Mouse (Mus musculus) hindbrain, embryonic 15.5 days (tissue): ENCODE measurements around the gene Gm21987. TPM values are rescaled to one million over a fixed set of nuclear protein-coding genes. Genes with fewer than 3 reads are reported as not detected.

Source experiments
- ATAC-seq: fragments of 200-750 bp; cut with Nextera tagmentation; 2 replicates; pipeline ENCODE4 v1.8.0; 2017; ENCODE audit warnings: low read depth, moderate number of reproducible peaks, moderate TSS enrichment; ENCODE audit not compliant: low FRiP score
- H3K27ac ChIP-seq: fragments of 300-500 bp; sonication (generic); replicated peaks from 2 replicates; pipeline ENCODE4 v1.5.1; 2015; ENCODE audit warnings: mild to moderate bottlenecking, inconsistent platforms
- H3K27me3 ChIP-seq: fragments of 300-500 bp; sonication (generic); 2 replicates; pipeline ENCODE4 v1.6.1; 2015; ENCODE audit warnings: control low read depth, inconsistent platforms
- H3K36me3 ChIP-seq: fragments of 300-500 bp; sonication (generic); 2 replicates; pipeline ENCODE4 v1.6.1; 2015; ENCODE audit warnings: control low read depth, inconsistent platforms
- H3K4me1 ChIP-seq: fragments of 300-500 bp; sonication (generic); replicated peaks from 2 replicates; pipeline ENCODE4 v1.6.1; 2015; ENCODE audit warnings: control low read depth, inconsistent platforms
- H3K4me2 ChIP-seq: fragments of 300-500 bp; sonication (generic); 2 replicates; pipeline ENCODE4 v1.6.1; 2015; ENCODE audit warnings: moderate library complexity, mild to moderate bottlenecking, inconsistent platforms
- H3K4me3 ChIP-seq: fragments of 300-500 bp; sonication (generic); 2 replicates; pipeline ENCODE4 v1.5.1; 2015; ENCODE audit warnings: mild to moderate bottlenecking, inconsistent platforms
- H3K9ac ChIP-seq: fragments of 300-500 bp; sonication (generic); 2 replicates; pipeline ENCODE4 v1.6.1; 2015; ENCODE audit warnings: inconsistent platforms
- H3K9me3 ChIP-seq: fragments of 300-500 bp; sonication (generic); 2 replicates; pipeline ENCODE4 v1.6.1; 2016; ENCODE audit warnings: control low read depth, inconsistent platforms
- WGBS: fragments of 180-500 bp; shearing (Covaris S2); methylation state at CpG from one replicate; pipeline ENCODE4 v1.1.7; 2015; 5-methylcytosine and 5-hydroxymethylcytosine counted together
- polyA plus RNA-seq: library from polyadenylated mRNA; unstranded; fragments of >200 nt; fragmentation: Nextera tagmentation; extraction: Ambion mirVana; gene quantifications from 2 replicates; pipeline ENCODE4 v1.2.1, GENCODE M21; 2015

The Gm21987 gene
- polyA plus RNA-seq: not detected in 2 replicates

DNA sequence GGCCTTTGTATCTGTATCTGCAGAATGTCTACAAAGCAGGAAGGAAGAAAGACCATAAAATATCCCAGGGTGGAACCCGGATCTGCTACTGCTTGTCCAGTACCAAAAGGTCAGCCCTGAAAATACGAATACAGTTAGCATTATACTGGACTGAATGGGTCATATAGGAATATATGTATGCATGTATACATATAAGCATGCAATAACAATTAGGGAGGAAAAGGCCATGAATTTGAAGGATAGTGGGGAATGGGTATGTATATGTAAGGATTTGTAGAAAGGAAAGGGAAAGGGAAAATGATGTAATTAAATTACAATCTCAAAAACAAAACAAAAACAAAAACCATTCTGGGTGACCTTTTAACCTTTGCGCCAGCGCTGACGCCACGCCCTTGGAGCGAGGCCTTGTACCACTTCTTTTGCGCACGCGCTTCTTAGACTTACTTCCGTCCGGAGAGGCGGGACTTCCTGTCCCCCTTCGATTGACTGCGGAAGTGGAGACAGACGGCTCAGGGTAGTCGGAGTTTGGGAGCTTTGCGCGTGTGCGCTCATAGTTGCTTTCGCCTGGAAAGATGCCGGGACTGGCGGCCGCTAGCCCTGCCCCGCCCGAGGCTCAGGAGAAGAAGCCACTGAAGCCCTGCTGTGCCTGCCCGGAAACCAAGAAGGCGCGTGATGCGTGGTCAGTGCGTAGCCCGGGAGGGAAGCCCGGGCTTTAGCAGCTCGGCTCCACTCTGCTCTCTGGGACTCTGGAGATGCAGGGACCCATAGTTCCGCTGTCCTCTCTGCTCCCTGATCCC is at the start of gene Gm21987, which contains the start of gene Cox17:
Gm21987 (plus strand) TSS at position 512 of the 797 bp plus-strand sequence.
Cox17 (plus strand) TSS at position 463 of the 797 bp plus-strand sequence.
- ATAC-seq: peak; percentile 98
- H3K9ac ChIP-seq: peak within 1 kb of the TSS; percentile 64
- H3K9me3 ChIP-seq: no peaks in the 10 kb centered on the region
- H3K27ac ChIP-seq: peak within 1 kb of the TSS; percentile 83
- WGBS: 2% methylated on average over 35 of the region's 35 CpGs
- H3K4me1 ChIP-seq: peaks cover 16% of the 10 kb centered on the region
- no peaks in the 10 kb centered on the region for H3K27me3 ChIP-seq
- peak within 1 kb of the TSS; percentile 66 for H3K4me2 ChIP-seq
- peak within 1 kb of the TSS; percentile 57 for H3K4me3 ChIP-seq
- H3K36me3 ChIP-seq: peaks cover 22% of the 10 kb centered on the region

DNA sequence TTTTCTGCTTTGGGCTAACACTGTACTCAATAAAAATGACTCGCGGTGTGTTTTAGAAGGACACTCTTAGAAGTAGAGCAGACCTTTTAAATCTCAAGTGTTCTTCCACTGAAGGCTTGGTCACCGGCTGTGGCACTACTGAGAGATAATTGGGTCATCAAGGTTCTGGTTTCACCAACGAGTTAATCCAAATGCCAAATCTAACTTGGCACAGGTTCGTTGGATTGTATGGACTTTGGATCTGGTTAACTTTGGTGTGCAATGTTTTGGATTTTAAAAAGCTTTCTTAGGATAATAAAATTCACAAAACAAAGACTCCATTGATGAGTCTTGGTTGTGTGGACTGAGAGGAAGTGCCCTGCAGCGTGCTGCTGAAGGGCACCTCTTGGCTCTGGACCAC is 48.4 kb upstream of the Gm21987 start:
- no peaks in the 10 kb centered on the region for H3K9me3 ChIP-seq
- no peaks in the 10 kb centered on the region for H3K4me1 ChIP-seq
- no peak overlapping the region for H3K9ac ChIP-seq
- no peak overlapping the region for H3K27ac ChIP-seq
- no peaks in the 10 kb centered on the region for H3K36me3 ChIP-seq
- no peak overlapping the region for H3K4me3 ChIP-seq
- H3K27me3 ChIP-seq: no peaks in the 10 kb centered on the region
- ATAC-seq: no peak
- H3K4me2 ChIP-seq: no peak overlapping the region
- 89% methylated on average over 6 of the region's 6 CpGs for WGBS

DNA sequence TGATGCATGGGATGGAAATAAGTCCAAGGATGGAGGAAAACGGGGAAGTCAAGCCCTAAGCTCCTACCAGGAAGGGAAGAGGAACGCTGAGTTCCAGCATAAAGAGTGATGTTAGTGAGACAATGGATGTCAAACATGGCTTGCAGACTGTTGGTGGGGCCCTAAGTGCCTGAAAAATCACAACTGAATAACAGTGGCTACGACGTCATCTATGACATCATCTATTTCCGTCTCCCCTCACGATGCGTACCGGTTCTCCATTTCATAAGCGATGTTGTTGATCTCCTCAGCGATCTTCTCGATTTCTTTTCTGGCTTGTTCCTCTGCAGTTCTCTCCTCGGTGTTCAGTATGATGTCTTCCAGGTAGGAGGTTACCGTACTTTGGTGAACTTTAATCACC is 44.5 kb upstream of the Gm21987 start:
- Histone ChIP-seq H3K36me3 (no peaks in the 10 kb centered on the region), H3K4me3 (no peak overlapping the region), H3K9ac (no peak overlapping the region), H3K4me2 (no peak overlapping the region), H3K27ac (no peak overlapping the region), H3K27me3 (no peaks in the 10 kb centered on the region), H3K9me3 (no peaks in the 10 kb centered on the region), H3K4me1 (no peaks in the 10 kb centered on the region)
- 92% methylated on average over 13 of the region's 13 CpGs for WGBS
- ATAC-seq: no peak

DNA sequence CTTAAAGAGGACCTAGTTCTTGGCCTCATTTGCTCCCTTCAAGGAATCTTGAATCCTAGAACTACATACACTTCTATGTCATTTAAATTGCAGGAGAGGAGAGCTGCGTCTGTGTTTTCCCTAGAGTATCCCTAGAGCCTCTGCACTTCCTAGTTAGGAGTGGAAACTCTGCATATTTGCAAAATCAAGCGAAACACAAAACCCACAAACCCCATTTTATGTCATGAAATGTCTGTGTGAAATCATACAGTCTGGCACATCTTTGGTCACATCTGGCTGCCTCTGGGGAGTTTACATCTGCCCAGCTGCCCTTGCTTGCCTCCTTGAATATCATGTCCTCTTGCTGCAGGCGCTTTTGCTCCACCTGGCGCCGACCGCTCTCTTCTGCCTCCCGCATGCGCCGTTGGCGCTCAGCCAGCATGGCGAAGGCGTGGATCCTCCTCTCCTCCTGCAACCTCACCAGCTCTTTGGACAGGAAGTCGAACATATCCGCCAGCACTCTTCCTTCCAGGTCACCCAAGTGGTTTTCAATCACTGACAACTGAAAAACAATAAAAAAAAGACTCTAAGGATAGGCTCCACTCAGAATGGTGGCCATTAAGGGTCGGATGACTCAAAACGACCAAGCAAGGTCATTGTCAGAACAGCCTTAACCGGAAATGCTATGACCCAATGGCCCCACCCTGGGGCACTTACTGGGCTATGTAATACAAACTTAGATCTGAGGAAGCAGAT is 42.2 kb upstream of the Gm21987 start:
- ATAC-seq: no peak
- no peak overlapping the region for H3K9ac ChIP-seq
- no peak overlapping the region for H3K4me2 ChIP-seq
- no peaks in the 10 kb centered on the region for H3K9me3 ChIP-seq
- H3K27me3 ChIP-seq: no peaks in the 10 kb centered on the region
- WGBS: 84% methylated on average over 17 of the region's 17 CpGs
- H3K4me3 ChIP-seq: no peak overlapping the region
- no peaks in the 10 kb centered on the region for H3K36me3 ChIP-seq
- no peaks in the 10 kb centered on the region for H3K4me1 ChIP-seq
- H3K27ac ChIP-seq: no peak overlapping the region

DNA sequence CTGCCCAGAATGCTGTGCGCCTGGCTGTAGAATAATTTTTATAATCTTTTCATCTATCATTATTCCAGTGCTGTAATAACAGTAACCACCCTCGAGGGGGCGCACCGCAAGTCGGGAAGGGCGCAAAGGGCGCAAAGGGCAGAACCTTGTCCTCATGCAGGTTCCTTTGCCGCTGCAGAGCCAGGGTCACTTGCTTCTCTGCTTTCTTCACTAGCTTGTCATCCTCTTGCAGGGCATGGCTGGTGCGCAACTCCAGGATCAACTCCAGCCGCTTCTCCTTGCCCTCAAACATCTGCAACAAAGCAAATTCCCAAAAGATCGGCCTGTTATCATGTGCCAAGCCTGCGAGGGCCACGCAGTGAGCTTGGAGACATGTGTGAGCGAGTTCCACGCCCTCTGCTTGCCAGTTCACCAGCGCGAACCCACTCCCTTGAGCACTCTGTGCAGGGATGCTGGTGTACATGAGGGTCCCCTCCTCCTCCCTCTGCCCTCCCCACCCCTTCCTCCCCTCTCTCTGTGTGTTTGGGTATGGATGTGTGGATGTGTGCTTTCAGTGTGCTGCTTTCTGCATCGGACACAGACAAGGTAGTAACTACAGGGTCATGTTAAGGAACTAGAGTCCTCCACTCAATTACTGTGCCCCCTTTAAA is 40.1 kb upstream of the Gm21987 start:
- Histone ChIP-seq H3K4me3 (no peak overlapping the region), H3K27me3 (no peaks in the 10 kb centered on the region), H3K4me1 (no peaks in the 10 kb centered on the region), H3K9me3 (no peaks in the 10 kb centered on the region), H3K9ac (no peak overlapping the region), H3K36me3 (no peaks in the 10 kb centered on the region), H3K4me2 (no peak overlapping the region), H3K27ac (no peak overlapping the region)
- ATAC-seq: no peak
- WGBS: 47% methylated on average over 18 of the region's 18 CpGs

DNA sequence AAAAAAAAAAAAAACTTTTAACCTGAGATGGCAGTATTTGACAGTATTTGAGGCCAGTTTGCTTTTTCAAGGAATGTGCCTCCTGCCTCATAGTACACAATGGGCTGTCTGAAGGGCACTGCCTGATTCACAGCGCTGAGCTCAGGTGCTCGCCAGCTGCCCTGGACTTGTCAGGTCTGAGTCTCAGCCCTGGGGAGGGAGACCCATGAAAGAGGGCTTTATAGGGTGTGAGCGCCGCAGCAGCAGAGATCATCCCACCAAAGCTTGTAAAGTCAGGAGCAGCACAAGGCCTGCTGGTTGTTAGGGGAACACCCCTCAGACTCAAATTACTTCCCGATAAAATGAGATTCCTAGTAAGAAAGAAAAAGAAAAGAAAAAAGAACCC is 39.6 kb upstream of the Gm21987 start:
- Histone ChIP-seq H3K9me3 (no peaks in the 10 kb centered on the region), H3K36me3 (no peaks in the 10 kb centered on the region), H3K9ac (no peak overlapping the region), H3K27me3 (no peaks in the 10 kb centered on the region), H3K4me3 (no peak overlapping the region), H3K27ac (no peak overlapping the region), H3K4me2 (no peak overlapping the region), H3K4me1 (no peaks in the 10 kb centered on the region)
- 39% methylated on average over 5 of the region's 5 CpGs for WGBS
- no peak for ATAC-seq

DNA sequence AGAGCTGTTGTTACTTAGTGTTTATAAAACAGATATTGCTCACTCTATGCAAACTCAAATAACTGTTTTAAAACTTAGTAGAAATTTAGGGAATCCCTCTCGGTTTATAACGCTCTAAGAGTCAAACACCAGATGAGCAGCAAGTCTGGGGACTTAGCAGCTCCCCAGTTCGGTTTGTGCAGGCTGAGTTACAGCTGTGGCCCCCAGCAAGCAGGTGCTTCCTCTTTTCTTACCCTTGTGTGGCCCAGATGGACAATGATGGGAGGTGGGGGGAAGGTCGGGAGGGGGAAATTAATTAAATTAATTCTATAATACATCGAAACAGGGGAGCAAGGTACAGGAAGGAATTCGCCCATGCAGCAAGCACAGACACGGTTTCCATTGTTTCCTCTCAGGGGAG is 39.2 kb upstream of the Gm21987 start:
- no peaks in the 10 kb centered on the region for H3K27me3 ChIP-seq
- no peaks in the 10 kb centered on the region for H3K9me3 ChIP-seq
- no peak overlapping the region for H3K4me2 ChIP-seq
- no peaks in the 10 kb centered on the region for H3K36me3 ChIP-seq
- H3K4me3 ChIP-seq: no peak overlapping the region
- no peak overlapping the region for H3K9ac ChIP-seq
- ATAC-seq: no peak
- WGBS: 47% methylated on average over 7 of the region's 7 CpGs
- H3K4me1 ChIP-seq: no peaks in the 10 kb centered on the region
- no peak overlapping the region for H3K27ac ChIP-seq

DNA sequence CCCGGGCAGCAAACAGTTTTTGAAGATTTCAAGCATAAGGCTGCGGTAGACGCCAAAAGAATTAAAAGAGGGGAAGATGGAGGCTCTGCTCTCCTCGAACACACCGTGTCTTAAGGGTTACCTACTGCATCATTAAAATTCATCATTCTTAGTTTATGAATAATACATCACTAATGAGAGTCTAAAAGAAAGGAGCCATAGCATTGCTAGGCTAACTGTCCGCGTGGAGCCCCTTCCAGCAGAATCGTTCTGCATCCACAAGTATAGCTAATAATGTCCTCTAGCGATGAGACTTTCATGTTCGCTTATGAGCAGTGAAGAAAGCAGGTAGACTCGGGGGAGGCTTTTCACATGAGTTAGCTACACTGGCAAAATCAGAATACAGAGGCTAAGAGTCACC is 38.6 kb upstream of the Gm21987 start:
- Histone ChIP-seq H3K4me1 (no peaks in the 10 kb centered on the region), H3K4me3 (no peak overlapping the region), H3K27me3 (no peaks in the 10 kb centered on the region), H3K4me2 (peak overlapping the region; percentile 9; the same call in 1 of the 2 replicates), H3K9me3 (no peaks in the 10 kb centered on the region), H3K9ac (no peak overlapping the region), H3K36me3 (no peaks in the 10 kb centered on the region), H3K27ac (no peak overlapping the region)
- WGBS: 59% methylated on average over 11 of the region's 11 CpGs
- no peak for ATAC-seq

DNA sequence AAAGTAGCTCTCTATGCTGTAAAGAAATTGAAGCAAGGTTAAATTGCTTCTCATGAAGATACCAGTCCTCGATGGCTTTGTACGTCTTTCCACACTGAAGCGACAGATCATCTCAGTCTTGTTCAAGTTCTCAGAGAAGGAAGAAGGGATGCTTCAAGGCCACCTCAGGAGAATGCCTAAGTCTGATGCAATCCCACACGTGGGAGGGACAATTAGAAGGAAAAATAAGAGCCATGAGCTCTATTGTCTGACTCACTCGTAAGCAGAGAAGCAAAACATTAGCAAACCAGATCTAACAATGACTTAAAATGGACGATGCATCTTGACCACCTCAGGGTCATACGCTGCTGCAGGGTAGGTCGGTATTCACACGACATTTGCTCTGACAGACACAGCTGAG is 28.3 kb upstream of the Gm21987 start:
- H3K9me3 ChIP-seq: no peaks in the 10 kb centered on the region
- no peaks in the 10 kb centered on the region for H3K36me3 ChIP-seq
- no peaks in the 10 kb centered on the region for H3K27me3 ChIP-seq
- H3K4me2 ChIP-seq: no peak overlapping the region
- no peak overlapping the region for H3K4me3 ChIP-seq
- H3K27ac ChIP-seq: no peak overlapping the region
- no peak for ATAC-seq
- 78% methylated on average over 9 of the region's 9 CpGs for WGBS
- H3K4me1 ChIP-seq: no peaks in the 10 kb centered on the region
- no peak overlapping the region for H3K9ac ChIP-seq

DNA sequence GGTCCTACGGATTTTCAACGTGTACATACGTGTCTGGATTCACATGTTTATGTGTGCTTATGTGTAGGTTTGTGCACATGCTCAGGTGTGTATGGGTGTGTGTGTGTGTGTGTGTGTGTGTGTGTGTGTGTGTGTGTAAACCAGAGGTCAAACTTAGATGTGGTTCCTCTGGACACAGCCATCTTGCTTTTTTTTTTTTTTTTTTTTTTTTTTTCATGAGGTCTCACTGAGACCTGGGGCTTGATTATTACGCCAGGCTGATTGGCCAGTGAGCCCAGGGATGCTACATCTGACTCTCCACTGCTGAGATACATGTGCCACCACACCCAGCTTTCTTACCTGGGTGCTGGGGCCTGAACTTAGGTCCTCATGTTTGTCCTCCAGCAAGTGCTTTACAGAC is 27.8 kb upstream of the Gm21987 start:
- Histone ChIP-seq H3K9me3 (no peaks in the 10 kb centered on the region), H3K27ac (no peak overlapping the region), H3K4me2 (no peak overlapping the region), H3K27me3 (no peaks in the 10 kb centered on the region), H3K4me1 (no peaks in the 10 kb centered on the region), H3K4me3 (no peak overlapping the region), H3K36me3 (no peaks in the 10 kb centered on the region), H3K9ac (no peak overlapping the region)
- ATAC-seq: no peak
- 93% methylated on average over 4 of the region's 4 CpGs for WGBS

DNA sequence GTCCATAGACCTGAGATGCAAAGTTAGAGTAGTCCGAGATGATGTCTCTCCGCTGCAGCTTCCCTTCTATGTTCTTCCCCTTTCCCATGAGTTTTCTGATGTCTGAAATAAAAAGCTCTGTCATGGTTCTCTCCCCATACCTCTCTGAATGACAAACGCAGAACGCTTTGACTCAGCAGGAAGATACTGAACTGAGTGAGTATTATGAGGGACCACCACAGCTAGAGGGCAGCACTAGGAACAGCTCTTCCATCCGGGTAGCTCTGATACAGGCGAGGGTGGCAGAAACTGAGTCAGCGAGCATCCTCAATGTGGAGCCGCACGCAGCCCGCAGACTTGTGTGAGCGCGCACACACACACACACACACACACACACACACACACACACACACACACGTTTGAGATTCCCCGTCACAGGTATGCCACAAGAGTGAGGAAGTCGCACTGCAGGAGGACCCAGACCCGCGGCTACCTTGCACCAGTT is 25.3 kb upstream of the Gm21987 start:
- H3K4me3 ChIP-seq: peak overlapping the region; percentile 27; the same call in 1 of the 2 replicates
- ATAC-seq: peak; percentile 85
- H3K9ac ChIP-seq: 0 out of 2 replicates have a peak overlapping the region, but pooled peaks have one; percentile 4
- H3K4me1 ChIP-seq: no peaks in the 10 kb centered on the region
- no peaks in the 10 kb centered on the region for H3K9me3 ChIP-seq
- H3K27me3 ChIP-seq: no peaks in the 10 kb centered on the region
- peak overlapping the region; percentile 53 for H3K4me2 ChIP-seq
- H3K36me3 ChIP-seq: no peaks in the 10 kb centered on the region
- WGBS: 32% methylated on average over 17 of the region's 17 CpGs
- no peak overlapping the region for H3K27ac ChIP-seq

DNA sequence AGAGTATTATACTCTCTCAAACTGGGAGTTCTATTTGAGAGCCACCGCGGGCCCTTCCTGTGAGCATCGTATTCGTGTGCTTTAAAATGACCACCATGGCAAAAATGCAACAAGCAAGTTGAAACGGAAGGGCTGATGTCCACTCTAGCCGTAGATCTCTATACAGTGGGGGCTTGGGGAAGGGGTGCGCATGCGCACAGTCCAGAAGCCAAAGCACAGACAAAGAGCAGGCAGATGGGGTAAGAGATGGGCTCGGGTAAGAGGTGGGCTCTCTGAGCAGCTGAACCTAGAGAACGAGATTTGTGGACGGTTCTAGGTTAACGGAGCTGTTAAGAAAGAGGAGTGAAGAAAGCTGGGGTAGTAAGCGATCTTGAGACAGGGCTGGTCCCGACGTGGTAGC is 22.5 kb upstream of the Gm21987 start:
- H3K27ac ChIP-seq: no peak overlapping the region
- no peak overlapping the region for H3K9ac ChIP-seq
- no peaks in the 10 kb centered on the region for H3K9me3 ChIP-seq
- H3K4me1 ChIP-seq: no peaks in the 10 kb centered on the region
- no peak overlapping the region for H3K4me3 ChIP-seq
- no peaks in the 10 kb centered on the region for H3K36me3 ChIP-seq
- WGBS: 90% methylated on average over 15 of the region's 15 CpGs
- no peaks in the 10 kb centered on the region for H3K27me3 ChIP-seq
- ATAC-seq: no peak
- no peak overlapping the region for H3K4me2 ChIP-seq
